ENCODE assay signal across 7 mouse cellular contexts in the genomic region with DNA sequence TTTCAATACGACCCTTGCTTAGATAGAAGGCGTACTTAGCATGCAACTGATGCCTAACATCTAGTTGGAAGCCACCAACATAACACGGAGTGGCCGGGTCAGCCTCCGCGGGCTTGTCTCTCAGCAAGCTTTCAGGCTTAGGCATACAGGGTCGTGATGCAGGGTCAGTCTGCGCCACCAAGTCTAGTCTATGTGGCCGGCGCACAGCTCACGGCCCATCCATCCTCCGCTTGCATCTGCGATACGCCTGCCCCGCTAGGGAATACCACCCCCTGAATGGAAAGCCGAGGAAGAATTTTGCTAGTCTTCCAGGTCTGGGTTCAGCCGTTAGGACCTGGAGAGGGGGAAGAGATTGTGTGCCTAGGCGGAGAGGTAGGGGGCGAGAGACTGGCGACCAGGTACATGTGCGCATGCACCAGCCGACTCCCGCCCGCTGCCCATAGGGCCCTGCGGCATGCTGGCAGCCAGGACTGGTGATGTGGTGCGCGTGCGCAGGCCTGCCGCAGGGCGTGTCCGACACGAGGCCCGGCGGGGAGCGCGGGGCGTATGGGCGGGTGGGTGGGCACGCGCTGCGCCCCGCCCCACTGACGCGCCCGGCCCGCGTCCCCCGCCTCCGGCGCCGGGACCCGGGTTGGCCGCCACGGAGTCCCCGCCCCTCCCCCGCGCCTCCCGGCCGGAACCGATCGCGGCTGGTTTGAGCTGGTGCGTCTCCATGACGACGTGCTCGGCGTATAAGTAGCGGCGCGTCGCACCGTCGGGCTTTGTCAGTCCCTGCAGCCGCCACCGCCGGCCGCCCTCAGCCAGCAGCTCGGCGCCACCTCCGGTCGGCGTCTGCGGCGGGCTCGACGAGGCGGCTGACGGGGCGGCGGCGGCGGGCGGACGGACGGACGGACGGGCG. TPM values are rescaled to one million over a fixed set of nuclear protein-coding genes. Genes with fewer than 3 reads are reported as not detected.
DNase-seq lines count a peak whose midpoint lies in the region; ATAC-seq lines count a peak whose summit lies in the region.

Odc1 (plus strand) TSS at position 586 of the 898 bp plus-strand sequence.

- intact Hi-C loops in gastrocnemius, postnatal 36 days (cut with DNase I): loop anchor here (5.0 kb wide), 2 partner anchors 97 to 177 kb away; no protein-coding TSS in a partner anchor
- intact Hi-C loops in left cerebral cortex, postnatal 36 days (cut with DNase I): loop anchor here (5.0 kb wide), 1 partner anchor 102 kb away; no protein-coding TSS in a partner anchor

- H3K4me2 ChIP-seq in intestine, embryonic 16.5 days (ENCODE audit: low read depth, low read length): peak within 1 kb of the TSS; percentile 90
- H3K4me2 ChIP-seq in midbrain, embryonic 11.5 days: peak within 1 kb of the TSS; percentile 66

- H3K9me3 ChIP-seq in intestine, embryonic 16.5 days (ENCODE audit: control insufficient read depth, low read length): no peaks in the 10 kb centered on the region
- no peaks in the 10 kb centered on the region for H3K9me3 ChIP-seq in midbrain, embryonic 11.5 days (ENCODE audit: control insufficient read depth, low read length)

- peak within 1 kb of the TSS; percentile 89 for H3K4me3 ChIP-seq in intestine, embryonic 16.5 days (ENCODE audit: low read length)
- peak within 1 kb of the TSS; percentile 89 for H3K4me3 ChIP-seq in midbrain, embryonic 11.5 days (ENCODE audit: low read depth, low read length)

- peaks cover 5% of the 10 kb centered on the region for H3K4me1 ChIP-seq in intestine, embryonic 16.5 days (ENCODE audit: control insufficient read depth, insufficient read depth, low read length)
- H3K4me1 ChIP-seq in midbrain, embryonic 11.5 days (ENCODE audit: control insufficient read depth, insufficient read depth, low read length): peaks cover 14% of the 10 kb centered on the region

- peak within 1 kb of the TSS; percentile 86 for H3K9ac ChIP-seq in intestine, embryonic 16.5 days (ENCODE audit: low read depth, low read length)
- peak within 1 kb of the TSS; percentile 96 for H3K9ac ChIP-seq in midbrain, embryonic 11.5 days (ENCODE audit: low read length)

- peak; percentile 98 to 99 for DNase-seq in adrenal gland, adult 18-20 months (ENCODE audit: low spot score in 2 of 2)
- peak; percentile 98 for DNase-seq in embryo, embryonic 11 days
- DNase-seq in gastrocnemius, postnatal 36 days: peak; percentile 92 to 95
- peak; percentile 95 to 99 for DNase-seq in left cerebral cortex, postnatal 36 days (ENCODE audit: low spot score in 2 of 2)
- peak; percentile 100 for DNase-seq in midbrain, embryonic 11.5 days (ENCODE audit: low spot score, missing footprints)
- peak; percentile 98 for DNase-seq in skeletal muscle tissue, adult 2 months (ENCODE audit: low read depth, low spot score)

- H3K27ac ChIP-seq in intestine, embryonic 16.5 days (ENCODE audit: low read length): peak within 1 kb of the TSS; percentile 74
- H3K27ac ChIP-seq in midbrain, embryonic 11.5 days (ENCODE audit: low read depth, low read length): peak within 1 kb of the TSS; percentile 81

- ATAC-seq in intestine, embryonic 16.5 days: peak; percentile 98
- peak; percentile 98 for ATAC-seq in midbrain, embryonic 11.5 days (ENCODE audit: low FRiP score)

- no peaks in the 10 kb centered on the region for H3K27me3 ChIP-seq in intestine, embryonic 16.5 days (replicated peaks; ENCODE audit: control insufficient read depth, insufficient read depth, low read length)
- H3K27me3 ChIP-seq in midbrain, embryonic 11.5 days (ENCODE audit: control insufficient read depth, insufficient read depth, low read length): no peaks in the 10 kb centered on the region

- under 1% methylated on average over 94 of the region's 98 CpGs for WGBS in intestine, embryonic 16.5 days
- WGBS in midbrain, embryonic 11.5 days: under 1% methylated on average over 61 of the region's 98 CpGs

- peaks cover 2% of the 10 kb centered on the region for H3K36me3 ChIP-seq in intestine, embryonic 16.5 days (ENCODE audit: control insufficient read depth, insufficient read depth, low read length)
- peaks cover 4% of the 10 kb centered on the region; the same call in 1 of the 2 replicates for H3K36me3 ChIP-seq in midbrain, embryonic 11.5 days (ENCODE audit: control insufficient read depth, insufficient read depth, low read length)

RNA-seq across cellular contexts. Expression of gene Odc1, which starts in this region (rescaled TPM):
- total RNA-seq in adrenal gland, adult 18-20 months (2021): 100 to 1,000 TPM; 331 to 566 TPM
- total RNA-seq in gastrocnemius, postnatal 36 days (2021): 100 to 1,000 TPM in 1 of 2 experiments, 10 to 100 TPM in 1; 99.8 to 111 TPM
- 168 and 176 TPM in 2 replicates for polyA plus RNA-seq in intestine, embryonic 16.5 days (2015; fragmentation: Nextera tagmentation; extraction: Ambion mirVana)
- total RNA-seq in left cerebral cortex, postnatal 36 days (2021): 10 to 100 TPM; 61.0 to 62.6 TPM
- 307 and 314 TPM in 2 replicates for polyA plus RNA-seq in midbrain, embryonic 11.5 days (2014; fragmentation: Nextera tagmentation; extraction: Ambion mirVana)

Comparison
In these comparisons a context has a peak if more than half of its experiments do, and no peak if none do; other contexts are left out.
1. Peak in every context shown above with its lines: DNase-seq, ATAC-seq, H3K4me3 ChIP-seq and H3K27ac ChIP-seq.